Mouse (Mus musculus): Measurements from ENCODE around the gene Itgbl1. TPM values are rescaled to one million over a fixed set of nuclear protein-coding genes. Genes with fewer than 3 reads are reported as not detected.

Gene Itgbl1
- polyA plus RNA-seq, 1 experiment: 0.93 TPM

DNA sequence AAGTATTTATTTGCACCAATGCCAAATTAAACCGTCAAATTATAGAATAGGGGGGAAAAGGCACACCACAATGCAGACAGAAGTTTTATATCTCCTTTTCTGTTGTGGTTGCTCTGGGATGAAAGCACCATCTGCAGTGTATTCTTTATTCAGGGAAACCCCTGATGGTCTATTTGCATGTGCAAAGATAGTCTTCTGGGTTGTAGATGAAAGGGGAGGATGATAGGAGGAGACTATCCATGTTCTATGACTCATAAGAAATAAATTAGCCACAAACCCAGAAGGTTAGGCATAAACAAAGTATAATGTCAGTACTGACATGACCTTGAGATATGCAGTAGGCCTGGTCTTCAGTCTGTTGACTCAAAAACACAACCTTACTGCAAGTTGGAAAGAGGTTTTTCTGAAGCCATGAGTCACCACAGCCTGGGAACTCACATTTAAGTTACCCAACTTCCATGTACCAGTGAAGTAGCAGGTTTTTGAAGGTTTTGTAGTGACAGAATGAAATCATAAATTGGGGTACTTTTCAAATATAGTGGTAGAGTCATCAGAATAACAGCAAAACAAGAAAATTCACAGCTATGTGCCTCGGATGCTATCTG, 330.9 kb downstream of the Itgbl1 start:
- TF ChIP-seq POLR2A (IDR thresholded peaks at IDR 0.05; ENCODE audit: borderline replicate concordance, extremely low read depth, insufficient read depth, insufficient read length, poor library complexity, severe bottlenecking) (no peak), CTCF (IDR thresholded peaks at IDR 0.05; ENCODE audit: borderline replicate concordance, extremely low read depth, insufficient read depth, insufficient read length) (no peak)
- no peak for DNase-seq (ENCODE audit: low read depth)

Other genes starting within 250 kb of the Itgbl1 start
- gene Nalcn, start 32.8 kb upstream of the Itgbl1 start, polyA plus RNA-seq (2012; rRNA removed): 10.6 and 15.7 TPM in 2 replicates

Measured in brain, embryonic 14.5 days (tissue).